Mouse (Mus musculus): ENCODE measurements around the gene Plpp7.

DNA sequence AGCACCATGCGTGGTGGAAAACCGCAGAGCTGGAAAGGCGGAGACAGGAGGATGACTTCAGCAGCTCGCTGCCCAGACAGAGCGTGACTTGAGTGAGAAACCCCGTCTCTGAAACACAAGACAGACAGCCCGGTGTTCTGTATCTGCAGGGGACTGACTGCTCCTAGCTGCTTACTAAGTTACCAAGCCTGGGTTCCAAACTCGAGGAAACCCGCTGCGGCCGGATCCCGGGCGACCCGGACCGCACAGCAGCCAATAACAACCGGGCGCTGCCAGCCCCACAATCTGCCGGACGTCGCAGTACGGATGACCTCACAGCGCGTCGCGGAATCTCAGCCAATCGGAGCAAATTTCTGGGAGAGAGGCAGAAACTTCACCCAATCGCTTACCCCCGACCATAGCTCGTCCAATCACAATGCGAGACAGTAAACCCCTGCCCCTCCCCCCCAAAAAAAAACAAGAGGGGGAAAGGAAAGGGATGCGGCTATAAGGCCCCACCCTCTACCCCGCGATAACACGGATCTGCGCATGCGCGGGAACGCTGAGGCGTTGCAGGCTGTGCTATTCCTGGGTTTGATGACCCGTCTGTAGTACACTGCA lies 42.4 kb downstream of the Plpp7 start:
- TF ChIP-seq CTCF (IDR thresholded peaks at IDR 0.05; ENCODE audit: low read depth) (no peak), EP300 (optimal IDR thresholded peaks at IDR 0.05) (peak; percentile 69)

Data from stomach, postnatal 0 days (tissue).